Mouse (Mus musculus) cerebellum, postnatal 10 days (tissue): ENCODE measurements around the gene Mef2d.

Source experiments
- DNase-seq, 2 experiments: peaks; one replicate each; pipeline ENCODE4 v3.0.0; 2021; ENCODE audit warnings: mixed read lengths in 2 of 2

Gene Mef2d

GRCm38 (mm10) chr3:88191820-88192616 is 49.8 kb downstream of the Mef2d start:
- peak; percentile 86 to 90 for DNase-seq

GRCm38 (mm10) chr3:88197741-88198504 is 55.8 kb downstream of the Mef2d start:
- DNase-seq = no peak

- no peak for DNase-seq
Observed at GRCm38 (mm10) chr3:88198505-88199020, 56.4 kb downstream of the Mef2d start.

- DNase-seq = no peak
Observed at GRCm38 (mm10) chr3:88199541-88200110, 57.5 kb downstream of the Mef2d start.

GRCm38 (mm10) chr3:88200161-88200971 is 58.2 kb downstream of the Mef2d start:
- DNase-seq = peak; percentile 63 to 76

- peak; percentile 69 to 75 for DNase-seq
Observed at GRCm38 (mm10) chr3:88200972-88201330, 58.8 kb downstream of the Mef2d start.

- no peak for DNase-seq
Observed at GRCm38 (mm10) chr3:88201640-88202039, 59.5 kb downstream of the Mef2d start.

- peak; percentile 55 to 57 for DNase-seq
Observed at GRCm38 (mm10) chr3:88202986-88203385, 60.8 kb downstream of the Mef2d start.

- DNase-seq = peak; percentile 72 to 74
Observed at GRCm38 (mm10) chr3:88203456-88203855, 61.3 kb downstream of the Mef2d start.

GRCm38 (mm10) chr3:88203999-88204700 is 62.0 kb downstream of the Mef2d start:
- DNase-seq = peak; percentile 20 to 36

GRCm38 (mm10) chr3:88204751-88205150 is 62.6 kb downstream of the Mef2d start:
- no peak for DNase-seq

GRCm38 (mm10) chr3:88205176-88205562 is 63.0 kb downstream of the Mef2d start:
- peak; percentile 37 to 45 for DNase-seq

GRCm38 (mm10) chr3:88205563-88206491 is 63.7 kb downstream of the Mef2d start:
- DNase-seq = peak; percentile 51 to 59

GRCm38 (mm10) chr3:88206500-88206899 is 64.3 kb downstream of the Mef2d start:
- DNase-seq = peak; percentile 45 to 48

- DNase-seq = peak; percentile 78 to 79
Observed at GRCm38 (mm10) chr3:88206901-88207371, 64.8 kb downstream of the Mef2d start.

- DNase-seq = peak; percentile 68 to 76
Observed at GRCm38 (mm10) chr3:88207451-88208100, 65.4 kb downstream of the Mef2d start.

- peak; percentile 44 to 45 for DNase-seq
Observed at GRCm38 (mm10) chr3:88208226-88208720, 66.1 kb downstream of the Mef2d start.

- peak; percentile 39 to 44 for DNase-seq
Observed at GRCm38 (mm10) chr3:88209306-88209705, 67.1 kb downstream of the Mef2d start.

GRCm38 (mm10) chr3:88210121-88210520 is 67.9 kb downstream of the Mef2d start:
- peak in 1 of 2 experiments; percentile 4 for DNase-seq

- DNase-seq = peak in 1 of 2 experiments; percentile 9
Observed at GRCm38 (mm10) chr3:88210918-88211317, 68.7 kb downstream of the Mef2d start.
